Mouse (Mus musculus): Measurements from ENCODE around the gene Smurf1. TPM values are rescaled to one million over a fixed set of nuclear protein-coding genes. Genes with fewer than 3 reads are reported as not detected.
A peak's percentile ranks its signal among the peaks of the same experiment; 100 is the strongest.

The Smurf1 gene
- total and polyA plus RNA-seq, 2 experiments from 2014 or later: 22.6 to 58.1 TPM

DNA sequence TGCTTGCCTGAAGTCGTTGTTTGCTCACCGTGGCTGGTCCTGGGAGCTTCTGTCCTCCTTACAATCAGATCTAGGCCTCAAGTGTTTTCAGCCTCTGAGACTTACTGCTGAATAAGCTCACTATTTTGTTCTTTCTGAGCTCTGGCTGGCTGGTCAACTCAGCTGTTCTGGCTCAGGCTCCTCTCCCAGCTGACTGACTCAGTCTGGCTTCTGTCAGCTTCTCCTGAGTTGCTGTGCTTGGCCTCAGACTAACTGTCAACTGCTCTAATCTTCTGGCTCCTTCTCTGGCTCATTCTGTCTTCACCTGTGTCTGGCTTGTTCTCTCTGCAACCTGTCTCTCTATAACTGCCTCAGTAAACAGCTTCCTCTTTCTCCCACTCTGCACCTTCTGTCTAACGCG is 136.0 kb downstream of the Smurf1 start:
- ATAC-seq (no peak), DNase-seq (ENCODE audit: low spot score) (no peak)
- no peak overlapping the region for H3K4me3 ChIP-seq (ENCODE audit: low read length)
- no peak for TF ChIP-seq CTCF (IDR thresholded peaks at IDR 0.05; ENCODE audit: low read depth)
- no peak overlapping the region for H3K4me2 ChIP-seq (ENCODE audit: low read depth, low read length)
- no peaks in the 10 kb centered on the region for H3K4me1 ChIP-seq (ENCODE audit: insufficient read depth, low read length)
- H3K27me3 ChIP-seq (ENCODE audit: insufficient read depth, low read length): no peaks in the 10 kb centered on the region
- no peak overlapping the region for H3K9ac ChIP-seq (replicated peaks; ENCODE audit: low read length)
- H3K36me3 ChIP-seq (ENCODE audit: insufficient read depth, low read length): peaks cover 94% of the 10 kb centered on the region
- no peaks in the 10 kb centered on the region for H3K9me3 ChIP-seq (ENCODE audit: low read length)
- H3K27ac ChIP-seq: no peak overlapping the region
- WGBS: 97% methylated on average over 4 of the region's 4 CpGs

DNA sequence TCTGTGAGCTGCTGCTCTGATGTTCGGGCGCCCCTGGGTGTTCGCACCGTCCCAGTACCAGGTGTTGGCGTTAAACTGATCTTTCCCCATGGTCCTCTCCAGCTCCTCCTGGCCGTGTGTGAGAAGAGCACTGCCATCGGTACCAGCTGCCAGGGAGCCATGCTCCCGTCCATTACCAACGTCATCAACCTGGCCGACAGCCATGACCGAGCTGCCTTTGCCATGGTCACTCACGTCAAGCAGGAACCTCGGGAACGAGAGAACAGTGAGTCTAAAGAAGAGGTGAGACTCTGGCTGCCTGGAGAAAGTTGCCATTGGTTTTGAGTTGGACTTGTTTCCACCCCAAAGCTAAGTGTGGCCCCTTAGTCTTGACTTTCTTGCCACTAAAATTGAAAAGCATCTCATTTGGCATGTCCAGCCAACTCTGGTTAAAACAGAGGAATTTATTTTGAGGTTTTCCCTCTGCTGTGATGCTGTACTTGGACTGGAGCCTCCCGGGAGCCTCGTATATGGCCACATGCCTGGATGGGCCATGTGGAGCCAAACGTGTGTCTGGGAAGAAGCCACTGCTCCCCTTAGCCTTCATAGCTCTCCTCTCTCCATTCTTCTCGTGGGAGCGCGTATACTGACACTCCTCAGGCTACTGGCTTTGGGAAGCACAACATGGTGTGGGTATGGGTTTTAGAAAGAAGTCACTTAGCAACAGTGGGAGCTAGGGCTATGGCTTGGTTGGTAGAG is 137.1 kb downstream of the Smurf1 start:
- WGBS: 71% methylated on average over 20 of the region's 20 CpGs
- H3K27ac ChIP-seq: no peak overlapping the region
- H3K9ac ChIP-seq (replicated peaks; ENCODE audit: low read length): no peak overlapping the region
- H3K4me3 ChIP-seq (ENCODE audit: low read length): no peak overlapping the region
- no peaks in the 10 kb centered on the region for H3K4me1 ChIP-seq (ENCODE audit: insufficient read depth, low read length)
- TF ChIP-seq CTCF (IDR thresholded peaks at IDR 0.05; ENCODE audit: low read depth): no peak
- no peaks in the 10 kb centered on the region for H3K9me3 ChIP-seq (ENCODE audit: low read length)
- peaks cover 96% of the 10 kb centered on the region for H3K36me3 ChIP-seq (ENCODE audit: insufficient read depth, low read length)
- peak; percentile 62; the same call in 1 of the 2 replicates for ATAC-seq
- DNase-seq (ENCODE audit: low spot score): peak; percentile 53
- H3K4me2 ChIP-seq (ENCODE audit: low read depth, low read length): no peak overlapping the region
- H3K27me3 ChIP-seq (ENCODE audit: insufficient read depth, low read length): no peaks in the 10 kb centered on the region

Small RNA genes within 50 kb of the gene (microRNA-seq; reads per million reads assigned to microRNA genes)
- 0.71 to 1.4 reads per million in 2 experiments for gene Mir7039

Other genes starting within 250 kb of the Smurf1 start
- 310 and 321 TPM in 2 replicates for gene Tmem130, start 204.0 kb downstream of the Smurf1 start, total RNA-seq (2014; rRNA removed)
- gene Tmem130, start 204.0 kb downstream of the Smurf1 start, polyA plus RNA-seq (2015; fragmentation: Nextera tagmentation; extraction: Ambion mirVana): 412 and 459 TPM in 2 replicates
- gene Trrap, start 198.1 kb downstream of the Smurf1 start, total RNA-seq (2014; rRNA removed): 149 and 156 TPM in 2 replicates
- 58.4 and 61.2 TPM in 2 replicates for gene Trrap, start 198.1 kb downstream of the Smurf1 start, polyA plus RNA-seq (2015; fragmentation: Nextera tagmentation; extraction: Ambion mirVana)
- gene Gm4871, start 66.9 kb upstream of the Smurf1 start, total RNA-seq (2014; rRNA removed): not detected in 2 replicates
- not detected in 2 replicates for gene Gm4871, start 66.9 kb upstream of the Smurf1 start, polyA plus RNA-seq (2015; fragmentation: Nextera tagmentation; extraction: Ambion mirVana)
- not detected in 2 replicates for gene 1700018F24Rik, start 77.1 kb upstream of the Smurf1 start, total RNA-seq (2014; rRNA removed)
- not detected in 2 replicates for gene 1700018F24Rik, start 77.1 kb upstream of the Smurf1 start, polyA plus RNA-seq (2015; fragmentation: Nextera tagmentation; extraction: Ambion mirVana)
- 157 and 163 TPM in 2 replicates for gene Arpc1a, start 118.0 kb upstream of the Smurf1 start, total RNA-seq (2014; rRNA removed)
- gene Arpc1a, start 118.0 kb upstream of the Smurf1 start, polyA plus RNA-seq (2015; fragmentation: Nextera tagmentation; extraction: Ambion mirVana): 220 and 221 TPM in 2 replicates
- not detected in 2 replicates for gene Kpna7, start 118.2 kb upstream of the Smurf1 start, total RNA-seq (2014; rRNA removed)
- gene Kpna7, start 118.2 kb upstream of the Smurf1 start, polyA plus RNA-seq (2015; fragmentation: Nextera tagmentation; extraction: Ambion mirVana): 0.09 TPM in 1 of 2 replicates, not detected in the other
- 36.4 and 53.3 TPM in 2 replicates for gene Arpc1b, start 148.4 kb upstream of the Smurf1 start, total RNA-seq (2014; rRNA removed)
- 73.6 and 84.9 TPM in 2 replicates for gene Arpc1b, start 148.4 kb upstream of the Smurf1 start, polyA plus RNA-seq (2015; fragmentation: Nextera tagmentation; extraction: Ambion mirVana)
- 22.6 and 26.0 TPM in 2 replicates for gene Pdap1, start 174.4 kb upstream of the Smurf1 start, total RNA-seq (2014; rRNA removed)
- gene Pdap1, start 174.4 kb upstream of the Smurf1 start, polyA plus RNA-seq (2015; fragmentation: Nextera tagmentation; extraction: Ambion mirVana): 124 and 137 TPM in 2 replicates
- 62.5 and 63.1 TPM in 2 replicates for gene Bud31, start 174.5 kb upstream of the Smurf1 start, total RNA-seq (2014; rRNA removed)
- 161 and 165 TPM in 2 replicates for gene Bud31, start 174.5 kb upstream of the Smurf1 start, polyA plus RNA-seq (2015; fragmentation: Nextera tagmentation; extraction: Ambion mirVana)
- gene Ptcd1, start 201.3 kb upstream of the Smurf1 start, total RNA-seq (2014; rRNA removed): 27.8 and 28.6 TPM in 2 replicates
- gene Ptcd1, start 201.3 kb upstream of the Smurf1 start, polyA plus RNA-seq (2015; fragmentation: Nextera tagmentation; extraction: Ambion mirVana): 16.9 and 17.5 TPM in 2 replicates
- 33.1 and 48.1 TPM in 2 replicates for gene Cpsf4, start 201.4 kb upstream of the Smurf1 start, total RNA-seq (2014; rRNA removed)
- gene Cpsf4, start 201.4 kb upstream of the Smurf1 start, polyA plus RNA-seq (2015; fragmentation: Nextera tagmentation; extraction: Ambion mirVana): 37.8 and 40.1 TPM in 2 replicates
- 116 and 144 TPM in 2 replicates for gene Atp5j2, start 226.2 kb upstream of the Smurf1 start, total RNA-seq (2014; rRNA removed)
- gene Atp5j2, start 226.2 kb upstream of the Smurf1 start, polyA plus RNA-seq (2015; fragmentation: Nextera tagmentation; extraction: Ambion mirVana): 727 and 733 TPM in 2 replicates
- gene Zkscan14, start 236.0 kb upstream of the Smurf1 start, total RNA-seq (2014; rRNA removed): 7.4 and 8.6 TPM in 2 replicates
- 11.3 and 12.5 TPM in 2 replicates for gene Zkscan14, start 236.0 kb upstream of the Smurf1 start, polyA plus RNA-seq (2015; fragmentation: Nextera tagmentation; extraction: Ambion mirVana)
- gene Zkscan5, start 238.7 kb upstream of the Smurf1 start, total RNA-seq (2014; rRNA removed): 14.7 and 15.3 TPM in 2 replicates
- 11.1 and 12.4 TPM in 2 replicates for gene Zkscan5, start 238.7 kb upstream of the Smurf1 start, polyA plus RNA-seq (2015; fragmentation: Nextera tagmentation; extraction: Ambion mirVana)